Mouse (Mus musculus) thymus, adult 2 months (tissue): ENCODE measurements around the gene Ppm1m. TPM values are rescaled to one million over a fixed set of nuclear protein-coding genes. Genes with fewer than 3 reads are reported as not detected.
"Not testable (repeated sequence)": the region's sequence is repeated elsewhere in the genome, so short reads cannot be mapped to it uniquely, and the experiment has no call there.

ENCODE experiments used
- DNase-seq: peaks from one replicate; pipeline ENCODE4 v3.0.0; 2021
- H3K27ac ChIP-seq: fragments of 200-500 bp; 2 replicates; pipeline ENCODE4 v1.5.1; 2012; ENCODE audit warnings: low read length, control low read depth; ENCODE audit not compliant: control insufficient read depth, insufficient read depth
- H3K27me3 ChIP-seq: fragments of 200-500 bp; 2 replicates; pipeline ENCODE4 v1.6.1; 2012; ENCODE audit warnings: mild to moderate bottlenecking, low read length, moderate library complexity, mixed read lengths; ENCODE audit not compliant: control insufficient read depth, insufficient read depth
- H3K36me3 ChIP-seq: fragments of 200-500 bp; 2 replicates; pipeline ENCODE4 v1.6.1; 2012; ENCODE audit warnings: mild to moderate bottlenecking, low read length, moderate library complexity; ENCODE audit not compliant: control insufficient read depth, insufficient read depth
- H3K4me1 ChIP-seq: fragments of 200-500 bp; replicated peaks from 2 replicates; pipeline ENCODE4 v1.6.1; 2012; ENCODE audit warnings: low read length; ENCODE audit not compliant: control insufficient read depth, insufficient read depth
- H3K4me3 ChIP-seq: fragments of 200-500 bp; 2 replicates; pipeline ENCODE4 v1.5.1; 2012; ENCODE audit warnings: mild to moderate bottlenecking, low read length, control low read depth, moderate library complexity; ENCODE audit not compliant: control insufficient read depth, insufficient read depth
- CTCF ChIP-seq: fragments of 200-500 bp; IDR thresholded peaks from 2 replicates; pipeline ENCODE4 v1.5.1; 2012; ENCODE audit warnings: mild to moderate bottlenecking, control low read depth, low read length, moderate library complexity, borderline replicate concordance; ENCODE audit not compliant: control insufficient read depth, poor library complexity, insufficient read depth; ENCODE audit errors: extremely low read depth
- POLR2A ChIP-seq: fragments of 200-500 bp; IDR thresholded peaks from 2 replicates; pipeline ENCODE4 v1.6.1; 2012; ENCODE audit warnings: mild to moderate bottlenecking, low read length, control low read depth, moderate library complexity; ENCODE audit not compliant: control insufficient read depth, poor library complexity, insufficient read depth; ENCODE audit errors: extremely low read depth
- WGBS: fragments of 180-500 bp; shearing (Covaris S2); methylation state at CpG from one replicate; pipeline ENCODE4 v1.1.7; 2018; 5-methylcytosine and 5-hydroxymethylcytosine counted together
- polyA plus RNA-seq: library from polyadenylated mRNA; depleted of rRNA; stranded (reverse); fragments of >200 nt; gene quantifications from 2 replicates; pipeline ENCODE4 v1.2.3, GENCODE M21; 2012

The Ppm1m gene
- polyA plus RNA-seq, 1 experiment: 58.6 TPM

- peak; percentile 89 for DNase-seq
- Histone ChIP-seq H3K36me3 (no peaks in the 10 kb centered on the region), H3K27me3 (no peaks in the 10 kb centered on the region), H3K4me1 (peaks cover 14% of the 10 kb centered on the region), H3K4me3 (peak within 1 kb of the TSS; percentile 86), H3K27ac (peak within 1 kb of the TSS; percentile 73)
- TF ChIP-seq POLR2A (peak; percentile 92), CTCF (no peak)
- WGBS: under 1% methylated on average over 81 of the region's 81 CpGs
These were observed 28.8 kb downstream of the Ppm1m start, which contains the start of gene Wdr82 for GRCm38 (mm10) chr9:106170556-106171345. TSS of gene Wdr82 (plus strand) at chr9:106170928.

DNA sequence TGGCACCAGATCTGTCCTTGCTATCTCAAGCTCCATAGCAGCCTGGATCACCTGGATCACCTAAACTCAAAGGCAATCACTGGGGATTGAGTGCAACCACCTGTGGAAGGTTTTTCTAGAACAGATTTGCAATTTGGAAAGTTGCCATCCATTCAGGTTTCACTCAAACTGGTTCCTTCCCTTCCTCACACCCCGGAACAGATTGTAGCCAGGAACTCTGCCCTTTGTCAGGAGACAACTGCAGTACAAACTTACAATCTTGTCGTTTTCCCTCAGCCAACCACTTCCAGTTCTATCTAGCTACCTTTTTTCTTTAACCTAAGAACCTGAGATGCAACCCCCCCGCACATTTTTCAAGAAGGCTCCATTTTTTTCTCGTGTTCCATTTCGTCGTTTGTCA lies 29.6 kb downstream of the Ppm1m start:
- Histone ChIP-seq H3K4me1 (peaks cover 12% of the 10 kb centered on the region), H3K36me3 (no peaks in the 10 kb centered on the region), H3K27me3 (no peaks in the 10 kb centered on the region), H3K27ac (no peak overlapping the region), H3K4me3 (no peak overlapping the region)
- TF ChIP-seq POLR2A (no peak), CTCF (no peak)
- WGBS: 65% methylated on average over 6 of the region's 6 CpGs
- no peak for DNase-seq

GRCm38 (mm10) chr9:106169006-106169405 lies 30.5 kb downstream of the Ppm1m start:
- WGBS: 73% methylated on average over 1 of the region's 1 CpGs
- not testable (repeated sequence) for H3K36me3 ChIP-seq, H3K4me3 ChIP-seq, H3K27me3 ChIP-seq, H3K27ac ChIP-seq, DNase-seq
- H3K4me1 ChIP-seq: peaks cover 12% of the 10 kb centered on the region

DNA sequence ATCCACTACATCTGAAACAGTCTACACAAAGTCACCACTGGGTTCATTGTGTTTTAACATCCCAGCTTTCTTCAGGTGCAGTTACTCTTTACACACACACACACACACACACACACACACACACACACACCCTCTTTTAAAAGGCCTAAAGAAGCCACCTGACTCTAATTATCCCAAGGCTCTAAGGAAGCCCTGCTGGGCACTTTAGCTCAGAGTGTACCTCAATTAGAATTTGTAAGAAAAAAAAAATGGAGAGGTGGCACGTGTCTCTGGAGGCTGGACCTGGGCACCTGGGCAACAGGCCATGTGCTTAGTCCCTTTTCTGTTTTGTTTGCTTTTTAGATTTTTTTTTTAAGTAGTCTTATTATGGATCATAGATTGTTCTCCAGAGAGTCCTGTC lies 31.8 kb downstream of the Ppm1m start:
- no peak for DNase-seq
- Histone ChIP-seq H3K27ac (no peak overlapping the region), H3K27me3 (no peaks in the 10 kb centered on the region), H3K36me3 (no peaks in the 10 kb centered on the region), H3K4me1 (peaks cover 6% of the 10 kb centered on the region), H3K4me3 (no peak overlapping the region)
- TF ChIP-seq CTCF (no peak), POLR2A (no peak)
- WGBS: 90% methylated on average over 1 of the region's 1 CpGs

GRCm38 (mm10) chr9:106167241-106167640 lies 32.3 kb downstream of the Ppm1m start:
- Histone ChIP-seq H3K36me3 (no peaks in the 10 kb centered on the region), H3K4me1 (peaks cover 6% of the 10 kb centered on the region), H3K4me3 (no peak overlapping the region), H3K27me3 (no peaks in the 10 kb centered on the region), H3K27ac (no peak overlapping the region)
- no peak for DNase-seq
- TF ChIP-seq CTCF (no peak), POLR2A (no peak)
- 95% methylated on average over 3 of the region's 3 CpGs for WGBS

DNA sequence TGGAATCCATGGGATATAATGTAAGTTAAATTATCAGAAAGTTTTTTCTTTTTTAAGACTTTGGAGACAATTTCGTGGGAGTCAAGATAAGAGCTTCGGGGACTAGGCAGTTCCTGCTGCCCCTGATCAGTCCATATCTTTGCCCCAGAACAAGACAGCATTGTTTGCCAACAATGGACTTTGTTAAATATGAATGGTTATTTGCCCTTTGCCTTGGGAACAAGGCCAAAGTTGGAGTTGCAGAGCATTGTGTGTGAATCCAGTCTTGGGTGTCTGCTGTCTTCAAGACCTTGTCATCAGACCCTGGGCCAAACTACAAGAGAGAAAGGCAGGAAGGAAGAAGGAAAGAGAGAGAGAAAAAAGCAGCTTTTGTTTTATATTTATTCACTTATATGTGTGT lies 32.8 kb downstream of the Ppm1m start:
- Histone ChIP-seq H3K36me3 (no peaks in the 10 kb centered on the region), H3K4me3 (no peak overlapping the region), H3K27ac (no peak overlapping the region), H3K27me3 (no peaks in the 10 kb centered on the region), H3K4me1 (peaks cover 6% of the 10 kb centered on the region)
- no peak for DNase-seq
- 94% methylated on average over 2 of the region's 2 CpGs for WGBS
- TF ChIP-seq POLR2A: no peak
- no peak for TF ChIP-seq CTCF

DNA sequence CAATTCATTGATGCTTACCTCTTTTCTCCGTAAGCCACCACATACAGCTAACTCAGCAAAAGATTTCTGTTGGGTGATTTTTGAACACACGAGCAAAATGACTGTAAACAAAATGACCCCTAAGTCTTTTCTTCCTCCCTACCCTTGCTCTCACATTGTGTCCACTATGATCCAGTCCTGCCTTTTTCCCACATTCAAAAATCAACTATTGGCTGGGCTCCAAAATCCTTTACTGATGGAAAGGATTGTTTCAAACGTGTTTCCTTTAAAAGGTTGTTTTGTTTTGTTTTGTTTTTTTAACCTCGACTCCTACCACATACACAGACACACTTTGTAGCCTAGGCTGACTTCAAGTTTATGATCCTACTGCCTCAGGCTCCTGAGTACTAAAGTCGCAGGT lies 39.1 kb downstream of the Ppm1m start:
- 57% methylated on average over 5 of the region's 5 CpGs for WGBS
- DNase-seq: no peak
- Histone ChIP-seq H3K4me1 (no peaks in the 10 kb centered on the region), H3K4me3 (peak overlapping the region; percentile 98; the same call in 1 of the 2 replicates), H3K36me3 (no peaks in the 10 kb centered on the region), H3K27ac (no peak overlapping the region; the same call in 1 of the 2 replicates), H3K27me3 (no peaks in the 10 kb centered on the region)
- TF ChIP-seq CTCF (no peak), POLR2A (no peak)
